Mouse (Mus musculus): ENCODE measurements at regions not wholly inside any gene's neighbourhood (a gene's known extent, or its start where the extent isn't known, plus 50 kb on each side); places are given as distances from the start of the nearest gene placed in this dataset.

DNA sequence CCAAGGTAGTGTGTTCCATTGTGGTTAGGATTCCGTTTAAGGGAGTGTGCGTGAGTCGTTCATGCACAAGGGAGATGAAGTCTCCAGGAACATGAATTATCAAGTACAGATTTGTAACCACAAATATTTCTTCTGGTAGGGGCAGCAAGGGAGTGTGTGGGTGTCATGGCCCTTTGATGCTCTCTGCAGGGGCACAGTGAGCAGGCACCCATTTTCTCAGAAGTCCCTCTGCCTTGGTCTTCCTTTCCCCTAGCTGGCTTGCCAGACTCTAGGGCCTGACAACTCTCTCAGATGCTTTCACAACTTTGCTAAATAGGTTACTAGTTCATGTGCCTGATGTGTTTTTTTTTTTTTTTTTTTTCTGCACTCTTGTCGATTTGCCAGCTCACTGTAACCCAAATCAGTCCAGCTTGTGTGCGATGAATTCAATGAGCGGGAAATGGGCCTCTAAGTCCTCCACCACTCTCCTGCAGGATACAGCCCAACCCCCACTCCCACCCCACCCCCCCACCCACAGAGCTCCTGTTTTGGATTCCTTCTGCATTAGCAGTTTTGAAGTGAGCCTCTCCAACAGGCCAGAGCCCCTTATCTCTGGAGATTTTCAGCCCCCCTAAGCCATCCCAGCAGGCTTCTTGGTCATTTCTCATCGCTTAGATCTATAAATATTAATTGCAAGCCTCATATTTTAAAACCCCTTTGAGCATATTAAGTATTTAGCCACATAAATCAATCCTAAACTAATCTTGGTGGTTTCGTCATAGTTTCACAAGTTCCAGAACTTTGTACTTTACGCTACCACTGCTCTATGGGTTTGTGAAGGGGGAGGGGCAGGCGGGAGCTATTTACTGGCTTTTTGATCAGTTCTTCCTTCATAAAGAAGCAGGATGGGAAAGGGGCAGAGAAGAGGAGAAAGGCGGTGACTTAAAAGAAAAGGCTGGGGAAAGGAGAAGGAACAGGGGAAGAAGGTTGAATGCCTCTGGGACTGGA is 628.4 kb upstream of the Cdh11 start:
- no peak for ATAC-seq (replicated peaks; ENCODE audit: poor library complexity, severe bottlenecking)

DNA sequence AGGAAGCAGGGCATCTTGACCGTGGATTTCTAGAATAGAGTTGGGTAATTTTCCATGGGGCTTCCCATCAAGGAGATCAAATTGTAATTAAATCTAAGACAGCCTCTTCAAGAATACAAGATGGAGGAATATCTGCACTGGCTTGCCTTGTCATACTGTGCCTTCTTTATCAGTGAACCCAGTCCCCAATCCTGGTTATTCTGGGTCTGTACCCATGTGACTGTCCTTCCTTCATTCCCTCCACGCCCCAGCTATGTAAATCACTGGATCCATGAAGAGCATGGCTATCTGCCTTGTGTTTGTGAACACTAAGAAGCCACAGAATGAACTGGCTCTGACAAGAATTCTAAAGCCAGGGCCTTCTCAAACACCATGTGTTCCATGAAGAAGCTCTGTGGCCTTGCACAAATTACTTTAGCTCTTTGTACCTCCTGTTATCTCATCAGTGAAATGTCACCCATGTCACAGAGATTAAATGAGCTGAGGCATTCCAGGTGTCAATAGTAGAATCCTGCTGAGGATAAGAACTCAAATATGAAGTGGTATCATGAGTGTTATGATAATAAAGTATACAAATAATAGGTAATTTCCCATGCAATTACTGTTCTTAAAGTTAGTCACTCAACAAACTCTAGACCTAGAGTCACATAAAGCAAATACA is 637.0 kb upstream of the Cdh11 start:
- ATAC-seq (replicated peaks; ENCODE audit: poor library complexity, severe bottlenecking), result no peak

DNA sequence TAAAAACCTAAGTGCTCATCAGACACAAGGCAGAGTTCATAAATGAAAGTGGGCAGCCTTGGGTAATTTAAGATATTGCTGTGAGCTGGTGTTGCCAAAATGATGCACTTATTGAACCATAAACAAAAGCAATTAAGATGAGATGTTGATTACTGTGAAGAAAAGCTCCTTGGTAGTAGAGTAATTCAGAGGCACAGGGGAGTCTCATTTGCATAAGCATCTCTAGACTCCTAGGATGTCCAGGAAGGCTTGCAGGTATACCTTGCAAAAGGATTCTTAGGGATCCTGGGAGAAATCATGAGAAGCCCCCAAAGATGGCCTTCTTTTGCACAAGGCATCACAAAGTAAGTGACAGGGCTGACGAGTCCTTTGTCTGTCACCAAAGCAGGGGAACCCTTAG is 640.5 kb upstream of the Cdh11 start:
- ATAC-seq (replicated peaks; ENCODE audit: poor library complexity, severe bottlenecking), result no peak

DNA sequence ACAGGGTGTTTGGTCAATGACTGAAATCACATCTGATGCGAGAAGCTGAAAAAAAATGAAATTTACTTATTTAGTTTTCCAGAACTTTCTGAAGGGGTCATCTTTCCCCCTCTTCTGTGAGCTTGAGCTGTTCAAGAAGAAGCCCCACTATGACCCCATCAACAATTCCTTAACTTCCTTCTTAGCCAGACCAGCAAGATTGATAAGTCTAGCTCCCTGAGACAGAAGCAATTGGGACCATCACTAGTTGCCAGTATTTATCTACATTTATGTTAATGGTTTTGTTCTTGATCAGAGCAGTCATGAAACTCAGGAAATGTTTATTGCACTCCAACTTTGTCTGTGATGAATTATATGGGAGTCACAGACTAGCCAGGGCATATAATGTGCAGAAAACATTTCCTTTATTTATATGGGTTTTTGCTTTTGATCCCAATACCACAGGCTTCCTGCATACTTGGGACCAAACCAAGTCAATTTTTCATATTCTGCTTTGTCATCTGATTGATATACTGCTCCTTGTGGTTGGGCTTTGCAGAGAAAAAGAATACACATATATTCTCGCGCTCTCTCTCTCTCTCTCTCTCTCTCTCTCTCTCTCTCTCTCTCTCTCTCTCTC is 645.5 kb upstream of the Cdh11 start:
- ATAC-seq (replicated peaks; ENCODE audit: poor library complexity, severe bottlenecking), result no peak

DNA sequence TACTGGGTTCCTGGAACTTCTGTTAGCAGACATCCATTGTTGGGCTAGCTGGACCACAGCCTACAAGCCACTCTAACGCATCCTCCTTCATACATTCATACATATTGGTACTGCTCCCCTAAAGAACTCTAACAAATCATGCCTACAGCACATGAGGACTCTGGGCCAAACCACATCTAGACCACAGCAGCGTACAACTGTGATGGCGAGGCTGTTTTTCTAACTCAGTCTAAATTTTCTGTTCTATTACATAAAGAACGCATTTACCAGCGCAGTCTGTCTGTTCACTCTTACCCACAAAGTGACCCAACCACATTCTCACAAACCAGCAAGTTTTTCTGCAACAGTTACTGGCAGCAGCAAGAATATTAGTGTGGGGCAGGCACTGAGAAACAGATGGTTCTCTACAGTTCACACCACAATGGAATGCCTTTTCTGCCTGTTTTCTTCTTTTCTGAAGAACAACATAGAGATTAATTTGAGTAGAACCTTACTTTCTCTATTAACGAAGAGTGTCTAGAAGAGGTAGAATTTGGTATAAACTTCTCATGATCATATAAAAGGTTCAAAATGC is 648.2 kb upstream of the Cdh11 start:
- ATAC-seq (replicated peaks; ENCODE audit: poor library complexity, severe bottlenecking), result no peak

DNA sequence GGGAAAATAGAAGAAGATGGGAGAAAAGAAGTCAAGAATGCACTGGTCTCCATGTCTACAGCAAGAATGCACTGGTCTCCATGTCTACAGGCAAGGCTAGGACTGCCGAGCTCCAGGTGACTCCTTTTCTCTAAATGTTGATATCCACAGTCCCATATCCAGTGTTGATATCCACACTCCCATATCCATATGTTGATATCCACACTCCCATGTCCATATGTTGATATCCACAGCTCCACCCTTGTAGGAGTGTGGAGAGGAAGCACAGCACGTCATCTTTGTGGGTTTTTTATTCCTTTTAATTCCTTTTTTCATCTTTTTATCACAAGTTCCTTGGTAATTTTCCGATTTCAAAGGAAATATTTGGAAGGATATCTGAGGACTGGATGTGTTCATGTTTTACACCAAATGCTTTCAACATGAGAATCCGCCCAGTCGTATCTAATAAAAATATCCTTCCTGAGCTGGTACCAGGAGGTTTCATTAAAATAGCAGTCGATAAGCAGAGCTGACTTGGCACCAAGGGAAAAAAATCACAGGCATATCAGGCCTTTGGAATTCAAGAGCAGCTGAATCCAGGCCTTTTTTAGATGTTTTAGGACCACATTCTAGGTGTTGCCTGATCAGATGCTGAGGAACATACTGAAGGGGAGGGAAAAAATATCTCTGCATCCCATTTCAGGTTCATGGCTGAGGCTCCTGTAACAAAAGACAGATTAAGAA is 653.7 kb upstream of the Cdh11 start:
- no peak for ATAC-seq (replicated peaks; ENCODE audit: poor library complexity, severe bottlenecking)

DNA sequence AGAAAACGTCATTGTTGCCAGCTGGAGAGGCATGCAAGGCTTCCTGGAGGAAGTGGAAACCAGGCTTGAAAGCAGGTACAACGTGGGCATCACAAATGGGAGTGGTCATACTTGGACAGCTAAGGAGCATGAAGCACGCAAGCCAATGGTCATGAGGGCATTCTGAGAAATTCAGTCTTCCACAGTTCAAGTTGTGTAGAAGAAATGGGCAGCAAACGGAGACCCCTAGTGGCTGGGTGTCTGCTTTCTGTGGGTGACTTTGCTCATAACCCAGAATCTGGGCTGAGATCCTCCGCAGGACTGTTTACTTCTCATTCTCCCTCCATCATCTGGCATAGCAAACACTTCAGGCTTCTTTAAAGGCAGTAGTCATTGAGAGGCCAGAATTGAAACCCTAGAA is 655.7 kb upstream of the Cdh11 start:
- ATAC-seq (replicated peaks; ENCODE audit: poor library complexity, severe bottlenecking), result no peak

DNA sequence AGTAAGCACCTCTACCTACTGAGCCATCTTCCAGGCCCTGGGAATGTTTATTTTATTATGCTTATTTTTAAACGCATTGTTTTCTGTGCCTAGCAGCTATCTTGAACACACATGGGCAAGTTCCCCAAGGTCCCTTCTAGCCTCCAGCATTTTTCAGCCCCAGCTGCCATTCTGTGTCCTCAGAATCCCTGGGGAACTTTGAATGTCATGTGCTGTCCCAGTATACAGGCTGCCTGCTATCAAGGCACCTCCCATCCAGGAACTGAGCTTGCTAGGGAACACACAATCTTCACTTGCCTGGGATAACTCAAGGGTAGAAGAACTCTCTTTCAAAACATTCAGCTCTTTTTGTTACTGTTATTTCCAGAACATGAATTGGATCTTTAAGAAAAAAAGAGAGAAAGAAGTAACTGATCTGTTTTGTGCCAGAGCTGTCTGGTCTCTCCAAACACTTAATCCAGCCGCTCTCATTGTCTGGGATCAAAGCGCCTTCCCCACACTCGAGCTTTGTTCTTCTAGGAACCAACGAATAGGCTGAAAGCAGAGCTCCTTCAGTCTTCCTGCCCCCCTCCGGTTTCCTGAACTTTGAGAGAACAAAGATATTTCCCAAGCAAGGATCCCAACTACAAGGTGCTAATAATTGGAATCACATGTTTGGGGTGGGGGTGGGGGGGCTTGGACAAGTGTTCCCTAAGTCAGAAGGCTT is 657.1 kb upstream of the Cdh11 start:
- ATAC-seq (replicated peaks; ENCODE audit: poor library complexity, severe bottlenecking), result no peak

DNA sequence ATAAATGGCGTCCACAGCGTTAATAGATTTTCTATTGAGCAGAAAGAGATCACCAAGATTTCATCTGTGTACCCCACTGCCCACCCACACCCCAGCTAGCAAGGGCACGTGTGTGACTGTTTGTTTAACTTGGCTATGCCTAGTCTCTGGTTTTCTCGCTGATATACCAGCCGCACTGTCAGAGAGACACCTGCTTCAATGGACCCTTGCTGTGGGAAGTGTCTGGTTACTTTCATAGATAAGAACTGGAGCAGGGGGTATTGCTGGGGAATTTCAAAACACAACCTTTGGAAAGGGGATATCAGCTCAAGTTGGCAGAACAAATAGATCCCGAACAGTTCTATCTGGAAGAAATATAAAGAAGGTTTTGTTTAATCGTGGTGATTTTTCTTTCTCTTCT is 656.8 kb upstream of the Cdh5 start:
- no peak for ATAC-seq (replicated peaks; ENCODE audit: poor library complexity, severe bottlenecking)

DNA sequence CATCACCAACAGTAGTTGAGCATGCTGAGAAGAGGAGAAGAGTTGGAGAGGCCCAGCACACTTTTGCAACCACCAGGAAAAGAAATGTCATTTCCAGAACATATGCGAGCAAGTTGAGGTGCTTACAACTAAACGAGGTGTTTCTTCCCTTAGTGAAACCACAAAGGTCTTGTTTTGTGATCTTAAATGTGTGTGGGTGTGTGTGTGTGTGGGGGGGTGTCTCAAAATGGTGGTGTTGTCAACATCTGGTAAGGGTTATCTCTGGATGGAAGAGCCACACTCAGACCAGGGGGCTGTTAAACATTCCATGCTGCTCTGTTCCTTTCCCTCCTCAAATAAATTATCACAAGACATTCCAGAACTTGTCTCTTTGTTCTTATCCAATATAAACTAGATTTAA is 656.0 kb upstream of the Cdh5 start:
- no peak for ATAC-seq (replicated peaks; ENCODE audit: poor library complexity, severe bottlenecking)

DNA sequence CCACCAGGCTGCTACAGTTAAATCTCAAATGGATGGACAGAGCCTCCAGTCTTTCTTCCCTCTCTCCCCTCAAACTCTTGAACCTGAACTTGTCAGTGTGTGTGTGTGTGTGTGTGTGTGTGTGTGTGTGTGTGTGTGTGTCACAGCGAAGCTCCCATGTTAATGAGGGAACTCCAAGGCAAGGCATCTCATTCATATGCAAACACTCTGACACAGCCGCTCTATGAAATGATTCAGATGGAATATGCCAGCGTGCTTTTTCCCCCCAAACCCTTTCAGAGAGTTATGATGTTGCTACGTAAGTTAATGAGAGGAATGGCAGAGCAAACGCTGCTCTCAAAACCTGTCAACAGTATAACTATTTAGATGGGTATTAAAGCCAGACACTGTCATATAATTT is 653.5 kb upstream of the Cdh5 start:
- ATAC-seq (replicated peaks; ENCODE audit: poor library complexity, severe bottlenecking), result no peak

DNA sequence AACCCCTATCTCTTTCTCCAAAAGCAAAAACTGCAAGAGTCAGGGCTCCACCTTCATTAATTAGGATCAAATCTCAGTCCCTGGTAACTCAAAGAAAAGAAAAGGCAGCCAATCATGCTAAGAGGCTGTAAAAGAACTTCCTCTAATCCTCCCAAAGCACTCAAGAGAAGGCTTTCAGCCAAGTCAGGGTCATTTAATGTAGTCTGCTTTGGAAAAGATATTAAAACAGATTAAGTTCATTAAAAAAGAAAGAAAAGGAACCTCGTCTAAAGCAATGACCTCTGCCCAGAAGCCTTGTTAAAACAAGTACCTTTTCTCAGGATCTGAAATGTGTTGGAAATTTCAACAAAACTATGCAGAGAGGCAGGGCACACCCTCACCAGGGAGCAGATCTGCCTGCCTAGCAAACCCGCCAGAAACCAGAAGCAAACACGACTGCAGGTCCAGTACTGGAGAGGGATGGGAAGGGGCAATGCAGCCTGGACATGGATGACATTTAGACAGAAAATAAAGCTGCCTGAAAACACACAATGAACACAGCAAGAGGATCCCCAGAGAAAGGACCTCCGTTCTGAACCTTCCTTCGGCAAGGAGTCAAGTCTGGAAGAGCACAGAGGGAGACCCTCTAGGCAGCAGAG is 649.9 kb upstream of the Cdh5 start:
- no peak for ATAC-seq (replicated peaks; ENCODE audit: poor library complexity, severe bottlenecking)

DNA sequence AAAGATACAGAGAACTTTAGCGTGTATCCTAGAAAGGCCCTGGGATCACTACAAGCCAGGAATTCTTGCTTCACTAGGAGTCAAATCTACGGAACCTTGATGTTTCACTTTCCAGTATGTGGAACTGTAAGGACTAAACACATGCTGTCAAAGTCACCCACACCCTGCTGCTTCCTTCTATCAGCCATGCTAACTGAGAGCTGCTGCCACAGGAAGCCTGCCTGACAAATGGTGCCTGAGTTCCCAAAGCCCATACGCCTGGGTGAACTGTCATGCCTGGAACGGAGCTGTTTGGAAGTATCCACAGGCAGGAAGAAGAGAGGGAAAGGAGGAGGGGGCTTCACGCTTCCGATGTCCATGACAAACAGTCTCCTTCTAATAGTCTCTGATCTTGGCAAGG is 644.2 kb upstream of the Cdh5 start:
- ATAC-seq (replicated peaks; ENCODE audit: poor library complexity, severe bottlenecking), result no peak

DNA sequence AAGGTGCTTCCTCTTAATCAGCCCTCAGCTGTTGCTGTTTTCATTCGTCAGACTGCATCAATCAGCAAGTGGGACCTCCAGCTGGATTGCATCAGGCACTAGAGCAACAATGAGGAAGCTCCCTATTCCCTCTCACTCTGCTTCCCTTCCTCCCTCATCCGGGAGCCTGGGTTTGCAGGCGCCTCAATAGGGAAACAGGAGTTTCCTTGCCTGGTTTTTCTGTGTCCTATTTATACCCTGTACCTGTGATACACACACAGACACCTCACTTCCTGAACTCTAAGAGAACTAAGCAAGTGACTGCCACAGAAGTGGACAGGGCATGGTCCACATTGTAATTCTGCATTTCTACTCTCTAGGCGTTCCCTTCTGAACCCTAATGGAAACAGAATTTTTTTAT is 637.9 kb upstream of the Cdh5 start:
- ATAC-seq (replicated peaks; ENCODE audit: poor library complexity, severe bottlenecking), result no peak

DNA sequence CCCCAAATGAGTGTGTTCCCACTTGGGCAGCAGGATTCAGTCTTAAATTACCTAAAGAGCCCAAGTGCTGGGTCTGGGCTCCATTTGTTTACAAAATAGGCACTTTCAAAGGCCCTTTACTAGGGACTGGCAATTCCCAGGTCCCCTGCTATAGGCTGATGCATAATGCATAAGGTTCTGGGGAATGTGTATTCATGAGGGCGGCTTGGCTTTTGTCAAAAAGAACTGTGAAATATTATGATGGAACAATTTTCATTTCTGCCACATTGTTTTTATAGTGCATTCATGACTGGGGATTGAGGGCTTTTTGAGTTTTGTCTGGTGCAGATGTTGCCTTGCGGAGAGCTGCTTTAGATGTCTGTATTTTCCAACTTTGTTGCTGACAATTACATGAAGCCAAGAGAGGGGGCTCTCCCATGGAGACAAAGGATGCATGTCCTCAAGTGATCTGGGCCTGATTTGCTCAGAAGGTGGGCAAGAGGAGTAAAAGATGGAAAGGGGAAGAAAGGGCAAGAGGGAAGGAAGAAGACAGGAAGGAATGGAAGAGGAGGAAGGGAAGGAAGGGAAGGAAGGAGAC is 636.6 kb upstream of the Cdh5 start:
- no peak for ATAC-seq (replicated peaks; ENCODE audit: poor library complexity, severe bottlenecking)

DNA sequence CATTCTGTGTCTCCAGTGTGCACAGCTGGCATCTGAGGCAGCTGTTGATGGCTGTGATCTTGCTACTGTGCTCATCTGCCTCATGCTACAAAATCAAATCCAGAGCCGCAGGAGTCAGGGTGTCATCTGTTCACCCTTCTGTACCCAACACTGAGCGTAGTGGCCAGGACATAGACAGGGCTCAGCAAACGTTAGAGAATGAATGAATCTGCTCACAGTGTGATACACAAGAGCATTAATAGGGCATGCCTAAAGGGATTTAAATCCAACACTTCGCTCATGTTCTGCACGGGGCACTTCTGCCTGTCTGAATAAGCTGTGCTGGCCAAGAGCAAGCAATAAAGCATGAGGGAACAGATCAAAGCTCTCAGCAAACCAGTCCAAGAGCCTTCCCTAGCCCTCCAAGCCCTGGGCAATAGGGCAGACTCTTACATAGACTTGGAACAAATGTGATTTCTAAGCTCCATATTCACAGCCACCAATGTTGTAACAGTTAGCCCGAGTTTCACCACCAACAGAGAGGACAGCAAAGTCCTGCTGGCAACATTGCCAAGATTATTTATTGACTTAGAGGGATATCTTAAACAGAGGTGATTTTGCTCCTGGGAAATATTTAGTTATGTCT is 633.8 kb upstream of the Cdh5 start:
- no peak for ATAC-seq (replicated peaks; ENCODE audit: poor library complexity, severe bottlenecking)

DNA sequence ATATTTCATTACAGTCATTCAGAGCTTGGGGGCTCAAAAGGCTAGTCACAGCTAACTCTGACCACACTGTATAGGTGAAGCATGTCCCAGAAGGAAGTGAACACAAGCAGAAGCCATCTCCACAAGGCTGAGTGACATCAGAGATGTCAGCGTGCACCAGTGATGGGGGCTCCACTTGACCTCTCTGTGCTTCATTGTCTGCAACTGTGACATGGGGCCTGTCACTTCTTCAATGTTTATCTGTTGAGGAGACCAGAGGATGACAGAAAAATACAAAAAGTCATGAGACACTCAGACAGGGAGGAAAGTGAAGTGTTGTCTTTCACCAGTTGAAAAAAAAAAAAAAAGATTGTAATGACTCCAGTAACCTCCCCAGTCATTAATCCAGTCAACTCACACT is 632.4 kb upstream of the Cdh5 start:
- ATAC-seq (replicated peaks; ENCODE audit: poor library complexity, severe bottlenecking), result no peak

DNA sequence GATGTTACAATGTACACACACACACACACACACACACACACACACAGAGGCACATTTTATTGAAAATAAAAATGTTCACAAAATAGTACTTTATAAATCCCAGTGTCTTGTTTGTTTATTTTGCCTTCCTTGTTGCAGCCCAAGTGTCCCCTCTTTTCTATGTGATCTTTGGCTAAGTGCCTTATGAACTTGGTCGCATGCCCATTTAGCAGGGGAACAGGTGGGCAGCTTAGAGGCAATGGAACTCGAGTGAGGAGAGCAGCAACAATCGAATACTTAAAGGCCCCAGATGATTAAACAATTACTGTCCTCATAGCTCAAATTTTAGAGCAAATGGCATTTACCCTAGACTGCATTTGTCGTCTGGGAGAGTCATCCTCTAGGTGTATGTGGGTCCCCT is 631.1 kb upstream of the Cdh5 start:
- ATAC-seq (replicated peaks; ENCODE audit: poor library complexity, severe bottlenecking), result no peak

Data from granulocyte monocyte progenitor cell, adult 5-6 weeks (primary cell).